Mouse (Mus musculus) G1E (cell line): ENCODE measurements around the gene Eif2s2. TPM values are rescaled to one million over a fixed set of nuclear protein-coding genes. Genes with fewer than 3 reads are reported as not detected.
"Not testable (repeated sequence)": the region's sequence is repeated elsewhere in the genome, so short reads cannot be mapped to it uniquely, and the experiment has no call there.

ENCODE experiments used
- ATAC-seq: 2 replicates; pipeline ENCODE4 v1.8.0; 2016; ENCODE audit warnings: mild to moderate bottlenecking; ENCODE audit not compliant: insufficient number of reproducible peaks, poor library complexity, low FRiP score, severe bottlenecking; ENCODE audit errors: extremely low read depth
- DNase-seq: peaks from one replicate; pipeline ENCODE4 v3.0.0; 2012; ENCODE audit warnings: low spot score
- H3K27me3 ChIP-seq: 2 replicates; pipeline ENCODE4 v1.6.1; 2012; ENCODE audit warnings: mild to moderate bottlenecking, low read length, inconsistent platforms; ENCODE audit not compliant: insufficient read depth
- H3K36me3 ChIP-seq: replicated peaks from 2 replicates; pipeline ENCODE3; 2012; ENCODE audit warnings: mild to moderate bottlenecking, inconsistent platforms
- H3K4me1 ChIP-seq: 2 replicates; pipeline ENCODE4 v1.6.1; 2012; ENCODE audit warnings: low read depth, low read length, inconsistent platforms, mixed read lengths; ENCODE audit not compliant: insufficient read depth
- H3K4me3 ChIP-seq: 2 replicates; pipeline ENCODE4 v1.5.1; 2012; ENCODE audit warnings: low read depth, mild to moderate bottlenecking, inconsistent platforms, low read length, moderate library complexity, mixed read lengths
- H3K9me3 ChIP-seq: replicated peaks from 2 replicates; pipeline ENCODE4 v1.6.1; 2012; ENCODE audit warnings: inconsistent platforms
- CTCF ChIP-seq: IDR thresholded peaks from 2 replicates; pipeline ENCODE4 v1.5.1; 2012; ENCODE audit warnings: low read depth, low read length, inconsistent platforms, mixed read lengths
- GATA1 ChIP-seq: IDR thresholded peaks from 2 replicates; pipeline ENCODE4 v1.6.1; 2012; ENCODE audit warnings: borderline replicate concordance, low read length, inconsistent platforms, mixed read lengths
- GATA2 ChIP-seq: IDR thresholded peaks from 2 replicates; pipeline ENCODE4 v1.6.1; 2012; ENCODE audit warnings: low read depth, low read length, inconsistent platforms, borderline replicate concordance
- POLR2AphosphoS5 ChIP-seq: IDR thresholded peaks from 2 replicates; pipeline ENCODE4 v1.6.1; 2012; ENCODE audit warnings: low read depth, low read length, inconsistent platforms; ENCODE audit not compliant: insufficient replicate concordance
- TAL1 ChIP-seq: conservative IDR thresholded peaks from 2 replicates; pipeline ENCODE4 v1.6.1; 2012; ENCODE audit warnings: low read depth, low read length, inconsistent platforms, mixed read lengths
- polyA plus RNA-seq: library from polyadenylated mRNA; stranded (reverse); fragments of >175 nt; gene quantifications from 2 replicates; pipeline ENCODE4 v1.2.3, GENCODE M21; 2012
- total RNA-seq, 2 experiments: library from RNA; stranded (forward) in 1 of 2; stranded (reverse) in 1 of 2; fragments of 200-1000 nt in 1 of 2; fragments of >200 nt in 1 of 2; fragmentation: Nextera tagmentation in 1 of 2; gene quantifications; 2 replicates each; pipeline ENCODE4 v1.2.3; 2014 to 2017

The Eif2s2 gene
- total and polyA plus RNA-seq, 3 experiments, result 21.4 to 237 (median 155) TPM

DNA sequence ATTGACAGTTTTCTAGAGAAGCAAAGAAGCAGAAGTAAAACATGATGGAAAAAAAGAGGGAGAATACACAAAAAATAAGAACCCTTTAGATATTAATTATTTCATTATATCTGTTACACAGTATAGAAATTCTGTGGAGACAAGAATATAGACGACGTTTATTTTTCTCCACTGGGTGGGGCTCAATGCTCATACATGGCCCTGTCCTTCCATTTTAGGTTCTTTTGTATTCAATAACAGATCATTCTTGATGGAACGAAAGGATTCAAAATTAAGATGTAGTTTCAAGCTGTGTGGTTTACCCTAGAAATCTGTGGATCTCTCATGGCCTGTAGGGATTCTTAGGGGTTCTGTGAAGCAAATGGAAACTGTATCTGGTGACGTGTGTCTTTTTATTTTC, 41.1 kb upstream of the Eif2s2 start:
- no peak for TF ChIP-seq POLR2AphosphoS5
- TF ChIP-seq GATA1, result no peak
- no peak for TF ChIP-seq GATA2
- no peak for TF ChIP-seq CTCF
- no peak for TF ChIP-seq TAL1
- ATAC-seq, result no peak
- Histone ChIP-seq H3K27me3 (peaks cover 11% of the 10 kb centered on the region), H3K9me3 (no peaks in the 10 kb centered on the region), H3K36me3 (no peaks in the 10 kb centered on the region), H3K4me1 (no peaks in the 10 kb centered on the region), H3K4me3 (no peak overlapping the region)
- DNase-seq, result no peak

GRCm38 (mm10) chr2:154928298-154928697, 35.6 kb upstream of the Eif2s2 start:
- no peak for TF ChIP-seq CTCF
- TF ChIP-seq POLR2AphosphoS5, result no peak
- no peak for TF ChIP-seq TAL1
- TF ChIP-seq GATA2, result no peak
- TF ChIP-seq GATA1, result no peak
- H3K4me3 ChIP-seq, result no peak overlapping the region
- no peaks in the 10 kb centered on the region for H3K9me3 ChIP-seq
- peaks cover 15% of the 10 kb centered on the region for H3K27me3 ChIP-seq
- H3K36me3 ChIP-seq, result no peaks in the 10 kb centered on the region
- DNase-seq (no peak), ATAC-seq (no peak)
- H3K4me1 ChIP-seq, result peaks cover 3% of the 10 kb centered on the region; the same call in 1 of the 2 replicates

- TF ChIP-seq CTCF (no peak), POLR2AphosphoS5 (no peak), GATA2 (no peak), GATA1 (no peak), TAL1 (no peak)
- no peaks in the 10 kb centered on the region for H3K9me3 ChIP-seq
- DNase-seq, result no peak
- peaks cover 15% of the 10 kb centered on the region for H3K27me3 ChIP-seq
- no peak overlapping the region for H3K4me3 ChIP-seq
- H3K4me1 ChIP-seq, result peaks cover 3% of the 10 kb centered on the region; the same call in 1 of the 2 replicates
- ATAC-seq, result no peak
- no peaks in the 10 kb centered on the region for H3K36me3 ChIP-seq
Measured at GRCm38 (mm10) chr2:154926843-154927242, 34.1 kb upstream of the Eif2s2 start.

DNA sequence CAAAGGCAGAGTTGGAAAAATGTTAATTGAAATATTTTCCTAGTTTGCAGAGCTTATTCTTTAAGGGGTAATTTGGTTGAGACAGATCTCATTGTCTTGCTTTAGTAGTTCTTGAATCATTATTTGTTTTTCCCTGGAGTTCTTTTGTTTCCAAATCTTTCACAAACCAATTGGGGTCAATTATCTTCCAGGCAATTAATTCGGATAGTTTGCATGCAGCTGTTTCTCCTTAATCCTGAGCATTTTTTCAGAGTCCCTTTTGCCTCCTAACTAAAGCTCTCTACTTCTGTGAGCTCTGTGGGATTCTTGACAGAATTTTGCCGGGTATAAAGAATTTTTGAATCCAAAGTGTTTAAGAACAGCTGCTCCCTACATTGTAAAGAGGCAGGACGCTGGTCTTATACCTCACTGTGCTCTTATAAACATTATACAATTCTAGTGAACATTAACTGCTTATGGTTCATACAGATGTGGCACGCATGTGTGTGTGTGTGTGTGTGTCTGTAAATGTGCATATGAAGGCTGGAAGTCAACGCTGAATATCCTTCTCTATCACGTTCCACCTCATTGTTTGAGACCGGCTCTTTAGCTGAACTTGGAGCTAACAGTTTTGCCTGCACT, 32.8 kb upstream of the Eif2s2 start:
- Histone ChIP-seq H3K4me1 (peaks cover 3% of the 10 kb centered on the region; the same call in 1 of the 2 replicates), H3K27me3 (peaks cover 12% of the 10 kb centered on the region), H3K9me3 (no peaks in the 10 kb centered on the region), H3K36me3 (no peaks in the 10 kb centered on the region), H3K4me3 (no peak overlapping the region)
- DNase-seq, result no peak
- ATAC-seq, result no peak
- TF ChIP-seq GATA2, result no peak
- TF ChIP-seq CTCF, result no peak
- TF ChIP-seq GATA1, result no peak
- TF ChIP-seq POLR2AphosphoS5, result no peak
- TF ChIP-seq TAL1, result no peak

DNA sequence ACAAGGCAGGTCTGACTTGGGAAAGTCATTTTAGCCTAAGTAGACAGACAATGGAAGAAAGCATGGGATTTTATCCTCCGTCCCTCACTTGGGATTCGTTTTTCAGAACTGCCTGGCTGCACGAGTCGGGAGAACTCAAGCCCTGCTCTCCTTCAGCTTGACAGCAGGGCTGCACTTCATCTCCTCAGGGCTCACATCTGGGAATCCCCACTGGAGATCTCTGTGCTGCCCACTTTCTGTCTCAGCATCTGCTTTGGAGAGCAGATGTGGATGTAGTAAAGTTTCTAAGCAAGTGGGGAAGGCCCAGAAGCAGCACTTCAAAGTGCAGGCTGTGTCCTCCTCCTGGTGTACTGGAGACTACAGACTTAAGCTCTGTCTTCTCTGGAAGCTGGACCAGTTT, 29.4 kb upstream of the Eif2s2 start:
- not testable (repeated sequence) for ATAC-seq, H3K4me3 ChIP-seq, H3K36me3 ChIP-seq, H3K4me1 ChIP-seq, H3K9me3 ChIP-seq, H3K27me3 ChIP-seq, DNase-seq

- ATAC-seq (no peak), DNase-seq (no peak)
- Histone ChIP-seq H3K27me3 (peaks cover 8% of the 10 kb centered on the region; the same call in 1 of the 2 replicates), H3K4me1 (no peaks in the 10 kb centered on the region), H3K9me3 (no peaks in the 10 kb centered on the region), H3K4me3 (no peak overlapping the region), H3K36me3 (no peaks in the 10 kb centered on the region)
- no peak for TF ChIP-seq CTCF
- TF ChIP-seq GATA2, result no peak
- TF ChIP-seq GATA1, result no peak
- TF ChIP-seq POLR2AphosphoS5, result no peak
- TF ChIP-seq TAL1, result no peak
Measured at GRCm38 (mm10) chr2:154920896-154921295, 28.2 kb upstream of the Eif2s2 start.
